Mouse (Mus musculus) adrenal gland, postnatal 14 days (tissue): ENCODE results near the gene Armc3. TPM values are rescaled to one million over a fixed set of nuclear protein-coding genes. Genes with fewer than 3 reads are reported as not detected.
"Not testable (repeated sequence)": the region's sequence is repeated elsewhere in the genome, so short reads cannot be mapped to it uniquely, and the experiment has no call there.

Experiments used
- DNase-seq: peaks from one replicate; pipeline ENCODE4 v3.0.0; 2021; ENCODE audit warnings: mixed read lengths
- total RNA-seq: library from RNA; stranded (reverse); gene quantifications from 2 replicates; pipeline ENCODE4 v1.2.3, GENCODE M21; 2021

Armc3 gene
- total RNA-seq, 1 experiment from 2014 or later: not detected

- no peak for DNase-seq
Observed at GRCm38 (mm10) chr2:19274583-19274982, 75.5 kb downstream of the Armc3 start.

DNA sequence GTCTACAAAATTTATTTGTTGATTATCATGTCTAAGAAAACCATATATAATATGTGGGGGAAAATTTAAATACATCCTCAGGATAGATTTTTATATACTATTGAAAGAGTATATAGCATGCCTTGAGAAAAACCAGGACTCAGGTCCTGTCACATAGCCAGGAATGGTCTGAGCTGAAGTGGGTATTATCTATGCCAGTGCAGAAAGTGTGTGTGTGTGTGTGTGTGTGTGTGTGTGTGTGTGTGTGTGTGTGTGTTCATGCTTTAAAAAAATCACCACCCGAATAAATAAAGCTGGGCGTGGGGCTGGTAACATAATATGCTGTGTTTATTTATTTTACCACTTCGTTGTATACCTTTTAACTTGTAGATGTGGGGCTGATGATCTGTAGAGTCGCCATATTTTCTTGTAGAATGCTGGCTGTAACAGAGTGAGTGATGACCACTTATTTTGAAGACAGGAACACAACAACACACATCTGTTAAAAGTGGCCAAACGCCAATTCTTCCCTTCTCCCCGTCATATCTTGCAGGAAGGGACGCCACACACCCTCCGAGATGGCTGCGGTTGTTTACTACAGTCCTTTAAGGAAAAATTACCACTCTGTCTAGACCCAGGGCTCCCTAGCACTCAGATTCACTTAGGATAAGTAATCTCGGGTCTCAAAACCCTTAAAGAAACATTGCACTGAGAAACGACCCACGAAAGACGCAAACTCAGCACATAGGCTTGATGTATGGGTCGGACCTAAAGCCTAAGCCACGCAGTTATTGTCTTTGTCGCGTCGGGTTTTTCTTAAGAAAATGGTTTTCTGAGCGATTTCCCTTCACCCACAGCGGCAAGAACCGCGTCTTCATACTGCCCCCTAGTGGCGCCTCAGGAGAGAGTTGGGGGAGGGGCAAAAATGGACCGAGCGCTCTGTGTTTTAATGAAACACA lies 76.8 kb downstream of the Armc3 start:
- peak; percentile 90 for DNase-seq

DNA sequence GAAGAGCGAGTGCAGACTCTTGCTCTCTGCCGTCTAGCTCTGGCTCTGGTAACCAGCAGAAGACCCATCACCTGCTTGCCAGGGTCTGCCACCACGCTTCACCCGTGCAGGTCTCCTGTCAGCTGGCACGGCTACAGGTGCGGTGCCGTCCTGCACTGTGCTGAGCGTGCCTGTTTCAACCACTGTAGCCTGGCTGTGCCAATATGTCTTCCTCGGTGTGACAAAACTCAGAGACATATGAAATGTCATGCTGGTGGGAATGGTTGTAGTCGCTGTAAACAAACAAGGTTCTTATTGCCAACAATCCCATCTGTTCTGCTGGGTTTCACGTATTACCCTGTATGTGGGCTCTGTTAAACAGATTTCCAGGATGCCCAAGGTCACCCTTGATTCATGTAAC lies 81.2 kb downstream of the Armc3 start:
- DNase-seq: no peak

DNA sequence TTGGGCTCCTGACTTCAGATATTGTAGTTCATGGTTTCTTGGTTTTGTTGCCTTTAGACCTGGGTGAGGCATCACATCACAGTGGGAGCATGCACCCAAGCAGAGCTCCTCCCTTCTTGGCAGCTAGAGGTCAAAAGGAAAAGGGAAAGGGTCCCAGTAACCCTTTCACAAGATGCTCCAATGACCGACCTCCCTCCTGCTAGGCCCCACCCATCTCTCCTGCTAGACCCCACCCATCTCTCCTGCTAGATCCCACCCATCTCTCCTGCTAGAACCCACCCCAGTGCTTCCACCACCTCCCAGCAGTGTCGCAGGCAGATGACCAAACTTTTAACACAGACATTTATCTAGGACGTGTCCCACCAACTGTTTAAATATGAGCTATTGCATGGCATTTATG lies 93.3 kb downstream of the Armc3 start:
- DNase-seq: no peak

DNA sequence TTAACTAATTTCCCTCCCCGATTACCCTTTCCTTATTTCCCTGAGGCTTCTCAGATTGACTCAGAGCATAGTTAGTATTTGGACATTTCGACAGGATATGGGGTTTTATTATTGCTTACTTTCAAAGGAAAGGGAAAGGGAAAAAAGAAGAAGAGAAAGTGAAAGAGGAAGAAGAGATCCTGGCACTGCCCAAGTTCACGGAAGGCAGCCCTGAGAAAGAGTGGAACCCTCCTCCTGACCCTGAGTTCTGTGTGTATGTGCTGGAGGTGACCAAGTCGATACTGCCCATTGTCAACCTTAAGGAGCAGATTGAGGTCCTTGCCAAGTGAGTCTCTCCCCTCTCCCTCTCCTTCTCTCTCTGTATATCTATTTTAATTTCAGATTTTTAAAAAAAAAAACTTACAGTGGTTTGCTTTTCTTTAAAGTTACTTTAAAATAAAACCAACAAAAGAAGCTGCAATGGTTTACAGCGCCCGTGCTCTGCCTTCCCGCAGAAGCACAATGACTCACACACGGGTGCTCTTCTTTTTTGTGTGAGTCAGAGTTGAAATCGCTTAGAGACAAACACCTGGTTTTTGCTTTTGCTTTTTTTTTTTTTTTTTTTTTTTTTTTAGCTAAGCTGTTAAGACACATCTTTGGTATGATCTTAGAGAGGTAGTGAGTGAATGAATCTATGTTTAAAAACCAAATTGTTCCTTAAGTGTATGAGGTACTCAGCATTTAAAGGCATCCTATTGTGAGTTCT lies 101.4 kb downstream of the Armc3 start:
- DNase-seq: no peak

- DNase-seq: peak; percentile 22
Observed at GRCm38 (mm10) chr2:19301251-19301650, 102.1 kb downstream of the Armc3 start.

GRCm38 (mm10) chr2:19303087-19303486 lies 104.0 kb downstream of the Armc3 start:
- not testable (repeated sequence) for DNase-seq

- DNase-seq: no peak
Observed at GRCm38 (mm10) chr2:19310498-19310897, 111.4 kb downstream of the Armc3 start.

- DNase-seq: no peak
Observed at GRCm38 (mm10) chr2:19316056-19316455, 117.0 kb downstream of the Armc3 start.

- DNase-seq: no peak
Observed at GRCm38 (mm10) chr2:19316691-19317090, 117.6 kb downstream of the Armc3 start.

GRCm38 (mm10) chr2:19317151-19317812 lies 118.2 kb downstream of the Armc3 start:
- not testable (repeated sequence) for DNase-seq

DNA sequence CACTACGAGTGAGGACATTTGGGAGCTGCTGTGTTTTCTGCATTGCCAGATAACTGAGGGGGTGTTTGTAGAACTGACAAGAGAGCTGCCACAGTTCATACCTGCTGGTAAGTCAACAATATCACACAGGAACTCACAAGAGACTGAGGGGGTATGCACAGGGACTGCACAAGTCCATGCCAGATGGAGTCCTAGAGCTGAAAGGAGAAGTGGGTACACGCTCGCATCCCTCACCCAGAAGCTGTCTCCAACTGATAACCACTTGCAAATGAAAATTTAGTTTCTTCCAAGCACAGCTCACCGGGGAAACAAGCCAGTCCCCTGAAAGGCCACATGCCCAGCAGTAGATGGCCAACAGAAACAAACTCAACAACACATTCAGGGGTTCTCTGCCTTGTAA lies 119.4 kb downstream of the Armc3 start:
- DNase-seq: no peak

GRCm38 (mm10) chr2:19319284-19319683 lies 120.2 kb downstream of the Armc3 start:
- DNase-seq: no peak

GRCm38 (mm10) chr2:19322448-19322847 lies 123.3 kb downstream of the Armc3 start:
- no peak for DNase-seq

GRCm38 (mm10) chr2:19326376-19326775 lies 127.3 kb downstream of the Armc3 start:
- no peak for DNase-seq

- DNase-seq: no peak
Observed at GRCm38 (mm10) chr2:19327811-19328210, 128.7 kb downstream of the Armc3 start.

- DNase-seq: peak; percentile 64
Observed at GRCm38 (mm10) chr2:19343901-19344635, 145.0 kb downstream of the Armc3 start.

- peak; percentile 92 for DNase-seq
Observed at GRCm38 (mm10) chr2:19344636-19345413, 145.7 kb downstream of the Armc3 start.

DNA sequence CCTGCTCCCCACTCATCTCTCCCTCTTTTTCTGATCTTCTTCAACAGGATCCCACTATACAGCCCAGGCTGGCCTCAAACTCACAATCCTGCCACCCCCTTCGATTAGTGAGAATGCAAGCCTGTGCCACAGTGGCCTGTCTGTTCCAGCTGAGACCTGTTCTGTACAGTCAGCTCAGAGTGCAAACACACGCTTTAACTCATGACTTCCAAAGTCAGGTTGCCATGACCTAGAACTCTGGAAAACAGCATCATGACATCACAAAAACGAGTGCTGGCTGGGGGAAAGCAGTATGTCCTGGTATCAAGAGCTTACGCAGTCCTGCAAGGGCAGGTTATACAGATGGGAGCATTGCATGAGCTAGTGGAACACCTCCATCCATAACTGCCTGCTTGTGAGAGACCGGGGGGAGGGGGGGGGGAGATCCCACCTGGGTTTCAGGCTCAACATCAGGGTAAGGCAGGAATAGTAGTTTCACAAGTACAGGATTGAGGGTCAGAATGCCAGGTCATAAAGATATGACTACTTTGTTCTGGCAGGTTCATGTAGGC lies 146.4 kb downstream of the Armc3 start:
- no peak for DNase-seq

DNA sequence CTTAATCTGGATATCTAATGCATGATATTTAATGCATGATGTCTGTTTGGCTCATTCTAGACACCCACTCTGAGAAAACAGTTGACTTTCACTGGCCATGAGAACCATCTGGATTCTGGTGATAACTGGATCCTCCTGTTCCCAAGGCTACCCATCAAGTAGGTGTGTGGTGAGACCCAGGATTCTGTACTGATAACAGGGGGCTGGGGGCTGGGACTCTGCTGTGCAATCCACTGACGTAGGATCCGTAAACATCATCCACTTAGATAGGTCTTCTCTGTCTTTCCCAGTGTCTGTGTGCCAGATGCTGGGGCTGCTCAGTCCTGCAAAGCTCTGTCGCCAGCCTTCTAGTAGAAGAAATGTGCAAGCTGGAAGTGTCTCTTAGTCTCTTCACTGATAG lies 149.4 kb downstream of the Armc3 start:
- no peak for DNase-seq

DNA sequence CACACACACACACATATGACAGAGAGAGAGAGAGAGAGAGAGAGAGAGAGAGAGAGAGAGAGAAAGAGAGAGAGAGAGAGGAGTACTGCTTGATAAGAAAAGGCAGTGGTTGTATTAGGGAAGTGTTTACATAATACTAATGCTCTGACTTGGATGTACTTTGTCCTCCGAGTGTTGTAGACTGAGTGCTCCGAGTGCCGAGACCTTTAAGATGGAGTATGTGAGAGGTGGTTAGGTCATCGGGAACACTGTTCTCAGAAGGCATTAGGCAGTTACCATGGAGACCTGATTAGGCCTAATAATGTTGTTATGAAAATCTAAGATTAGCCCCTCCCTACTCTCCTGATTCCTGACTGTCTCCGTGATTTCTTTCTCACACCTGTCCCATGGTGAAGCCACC lies 151.1 kb downstream of the Armc3 start:
- DNase-seq: no peak
